Mouse (Mus musculus): ENCODE results near the gene Sh3rf3.
"Not testable (repeated sequence)": the region's sequence is repeated elsewhere in the genome, so short reads cannot be mapped to it uniquely, and the experiment has no call there.

Sh3rf3 gene

DNA sequence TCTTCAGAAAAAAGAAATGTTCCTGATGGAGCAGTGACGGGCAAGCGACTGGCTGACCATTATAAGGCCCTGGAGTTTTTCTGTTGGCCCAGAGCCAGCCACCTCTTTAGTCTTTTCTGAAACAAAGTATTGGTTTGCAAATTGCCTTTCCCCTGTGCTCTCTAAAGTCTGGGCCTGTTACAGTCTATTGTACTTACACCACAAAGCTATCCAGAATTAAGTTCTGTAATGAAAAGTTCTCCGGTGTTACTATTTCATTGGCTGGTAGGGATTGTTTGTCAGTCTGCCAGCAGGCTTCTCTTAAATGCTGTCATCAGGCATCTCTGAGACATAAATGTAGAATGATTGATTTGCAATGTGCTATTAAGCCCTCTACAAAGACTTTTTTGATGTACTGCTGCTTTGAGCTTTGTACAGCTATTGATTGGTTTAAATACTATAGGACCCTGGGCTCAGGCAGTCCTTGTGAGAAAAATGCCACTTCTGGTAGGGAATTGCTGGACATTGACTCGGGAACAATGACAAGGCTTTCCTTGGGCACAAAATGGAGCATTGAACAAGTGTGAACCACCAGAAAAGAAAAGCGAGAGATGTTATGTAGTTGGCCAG, 169.5 kb downstream of the Sh3rf3 start:
- DNase-seq (ENCODE audit: low spot score in 2 of 2) = no peak

DNA sequence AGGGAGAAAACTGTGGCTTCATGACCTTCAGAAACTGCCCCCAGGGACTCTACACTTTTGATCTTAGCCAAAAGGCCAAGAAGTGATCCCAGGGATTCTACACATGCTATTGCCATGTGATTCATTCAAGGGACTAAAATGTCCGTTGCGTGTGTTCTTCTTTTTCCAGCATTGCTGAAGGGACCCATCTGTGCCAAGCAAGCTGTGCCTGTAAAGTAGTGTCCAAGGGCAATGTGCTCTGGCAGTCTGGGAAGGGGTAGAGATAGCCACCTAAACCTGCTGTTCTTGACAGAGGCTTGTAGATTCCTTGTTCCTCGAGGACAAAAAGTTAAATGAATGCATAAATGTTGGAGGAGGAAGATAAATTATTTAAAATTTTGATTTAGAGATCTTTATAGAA, 178.5 kb downstream of the Sh3rf3 start:
- DNase-seq (ENCODE audit: low spot score in 2 of 2) = no peak

DNA sequence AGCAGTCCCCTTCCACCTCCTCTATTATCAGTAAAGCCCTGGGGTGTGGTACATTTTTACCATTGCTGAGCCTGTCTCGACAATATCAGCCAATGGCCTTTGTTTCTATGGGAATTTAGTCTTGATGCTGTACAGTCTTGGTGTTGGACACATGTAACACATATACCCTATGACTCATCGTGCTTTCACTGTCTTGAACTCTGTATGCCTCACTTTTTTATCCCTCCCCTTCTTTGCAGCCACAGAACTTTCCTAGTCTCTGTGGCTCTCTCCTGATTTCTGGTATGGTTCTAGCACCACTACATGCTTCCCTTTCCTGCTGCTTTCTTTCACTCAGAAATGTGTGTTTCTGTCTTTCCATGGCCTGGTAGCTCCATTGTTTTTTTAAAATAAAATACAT, 181.6 kb downstream of the Sh3rf3 start:
- DNase-seq (ENCODE audit: low spot score in 2 of 2) = no peak

DNA sequence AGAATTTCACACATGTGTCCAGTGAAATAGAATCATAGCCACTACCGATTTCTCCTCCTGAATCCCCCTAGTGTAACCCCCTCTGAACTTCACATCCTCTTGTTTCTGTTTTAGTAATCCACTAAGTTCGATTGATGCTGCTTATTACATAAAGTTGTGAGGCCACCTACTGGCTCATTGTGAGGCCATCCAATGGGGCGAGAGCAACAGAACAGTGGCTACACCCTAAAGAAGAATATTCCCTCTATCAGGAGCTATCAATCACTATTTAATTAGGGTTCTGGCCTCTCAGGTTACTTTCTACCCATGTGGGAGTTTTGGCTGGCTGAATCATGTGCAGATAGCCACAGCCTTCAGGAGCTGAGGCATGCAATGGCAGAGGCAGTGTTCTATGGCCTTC, 182.0 kb downstream of the Sh3rf3 start:
- no peak for DNase-seq (ENCODE audit: low spot score in 2 of 2)

DNA sequence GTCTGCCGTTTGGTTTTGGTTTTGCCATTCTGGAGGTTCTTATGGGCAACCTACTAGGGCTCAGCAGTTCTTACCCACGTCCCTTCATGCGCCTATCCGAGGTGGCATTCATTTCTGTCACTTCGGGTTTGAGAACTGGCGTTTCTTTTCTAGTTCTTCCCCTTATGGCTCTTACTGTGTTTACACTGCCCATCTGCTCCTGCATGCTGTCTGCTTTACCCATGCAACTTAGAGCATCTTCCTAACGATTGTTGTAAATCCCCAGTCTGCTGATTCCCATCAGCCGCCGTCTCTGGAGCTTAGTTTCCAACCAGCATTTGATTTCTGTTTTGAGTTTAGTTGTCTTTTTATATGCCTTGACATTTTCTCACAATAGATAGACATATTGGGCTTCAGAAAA, 189.2 kb downstream of the Sh3rf3 start:
- no peak for DNase-seq (ENCODE audit: low spot score in 2 of 2)

DNA sequence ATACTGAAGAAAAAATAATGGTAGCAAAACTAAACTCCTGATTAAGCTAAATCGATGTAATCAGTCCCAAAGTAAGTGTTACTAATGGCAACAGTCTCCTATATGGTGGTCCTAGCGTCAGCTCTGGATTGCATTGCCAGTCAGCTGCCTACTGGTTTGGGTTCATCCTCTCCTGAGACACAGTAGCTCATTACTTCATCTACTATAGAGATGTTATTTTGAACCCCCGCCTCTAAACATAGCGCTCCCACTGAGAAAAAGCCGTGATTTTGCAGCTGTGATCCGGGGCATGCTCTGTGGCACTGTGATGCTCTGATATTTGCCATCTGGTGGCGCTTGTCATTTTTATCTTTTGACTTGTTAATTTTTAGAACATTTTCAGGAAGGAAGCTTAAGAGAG, 198.3 kb downstream of the Sh3rf3 start:
- no peak for DNase-seq (ENCODE audit: low spot score in 2 of 2)

DNA sequence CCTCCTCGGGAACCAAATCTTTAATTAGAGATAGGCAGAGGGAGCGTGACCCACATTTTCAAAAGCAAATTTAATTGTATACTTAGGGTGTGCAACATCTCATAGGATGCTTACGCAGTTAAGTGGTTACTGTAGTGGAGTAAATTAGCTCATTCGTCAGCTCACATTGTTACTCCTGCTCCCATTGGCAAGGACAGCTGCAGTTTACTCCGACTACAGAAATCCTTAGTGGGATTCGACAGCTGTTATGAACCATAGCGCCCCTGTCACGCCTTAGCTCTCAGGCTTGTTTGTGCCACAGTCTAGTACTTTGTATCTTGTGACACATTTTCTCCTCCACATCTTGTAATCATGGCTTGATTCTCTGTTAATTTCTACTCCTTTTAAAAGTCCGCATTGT, 200.5 kb downstream of the Sh3rf3 start:
- no peak for DNase-seq (ENCODE audit: low spot score in 2 of 2)

DNA sequence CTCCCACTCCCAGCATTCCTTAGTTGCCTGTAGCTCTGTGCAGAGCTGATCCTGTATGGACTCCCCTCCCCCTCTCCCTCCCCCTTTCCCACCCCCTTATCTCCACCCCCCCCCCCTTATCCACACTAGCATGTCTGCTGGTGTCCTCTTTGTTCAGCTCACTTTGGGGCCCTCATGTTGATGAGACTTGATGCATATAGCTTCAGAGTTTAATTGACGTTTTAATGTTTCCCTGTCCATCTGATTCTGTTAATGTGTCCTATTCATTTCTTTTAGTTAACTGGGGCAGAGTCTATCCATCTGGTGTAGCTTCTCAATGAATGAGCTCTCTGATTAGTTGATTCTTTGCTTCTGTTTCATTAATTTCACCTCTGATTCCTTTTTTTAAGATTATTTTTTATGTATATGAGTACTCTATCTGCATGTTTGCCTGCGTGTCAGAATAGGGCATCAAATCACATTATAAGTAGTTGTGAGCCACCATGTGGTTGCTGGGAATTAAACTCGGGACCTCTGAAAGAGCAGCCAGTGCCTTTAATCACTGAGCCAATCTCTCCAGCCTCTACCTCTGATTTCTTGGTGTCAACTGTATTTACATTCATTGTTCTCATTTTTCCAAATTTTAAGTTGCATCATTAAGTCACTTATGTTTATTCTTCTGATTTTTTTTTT, 206.3 kb downstream of the Sh3rf3 start:
- no peak for DNase-seq (ENCODE audit: low spot score in 2 of 2)

DNA sequence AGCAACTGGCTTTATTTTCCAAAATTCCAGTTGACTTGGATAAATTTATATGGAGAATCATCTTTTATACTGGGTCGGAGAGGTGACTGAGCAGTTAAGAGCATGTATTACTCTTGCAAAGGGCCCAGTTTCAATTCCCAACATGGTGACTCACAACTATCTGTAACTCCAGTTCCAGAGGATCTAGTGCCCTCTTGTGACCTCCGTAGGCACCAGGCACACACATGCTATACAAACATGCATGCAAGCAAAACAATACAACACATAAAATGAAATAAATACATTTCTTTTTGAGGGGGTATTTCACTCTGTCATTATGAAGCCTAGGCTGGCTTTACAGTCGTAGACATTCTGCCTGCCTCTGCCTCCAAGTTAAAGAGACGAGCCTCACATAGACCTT, 237.3 kb downstream of the Sh3rf3 start:
- DNase-seq (ENCODE audit: low spot score in 2 of 2) = no peak

DNA sequence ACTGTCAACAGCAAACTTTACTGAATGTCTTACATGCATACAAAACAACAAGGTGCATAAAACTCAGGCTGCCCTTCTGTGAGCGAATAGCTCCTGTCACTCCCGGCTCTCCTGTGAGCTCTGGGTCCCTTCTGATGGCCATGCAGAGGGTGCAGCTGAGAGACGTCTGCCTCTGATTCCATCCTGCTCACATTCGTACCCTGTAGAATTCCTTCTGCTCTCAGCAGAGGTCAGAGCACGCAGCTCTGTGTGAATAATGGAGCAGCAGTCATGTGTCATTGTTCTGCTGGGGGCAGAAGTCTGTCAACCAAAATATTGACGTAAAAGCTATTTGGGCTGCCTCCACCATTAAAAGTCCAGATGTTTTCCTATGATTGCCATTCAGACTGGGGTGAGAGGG, 243.1 kb downstream of the Sh3rf3 start:
- no peak for DNase-seq (ENCODE audit: low spot score in 2 of 2)

DNA sequence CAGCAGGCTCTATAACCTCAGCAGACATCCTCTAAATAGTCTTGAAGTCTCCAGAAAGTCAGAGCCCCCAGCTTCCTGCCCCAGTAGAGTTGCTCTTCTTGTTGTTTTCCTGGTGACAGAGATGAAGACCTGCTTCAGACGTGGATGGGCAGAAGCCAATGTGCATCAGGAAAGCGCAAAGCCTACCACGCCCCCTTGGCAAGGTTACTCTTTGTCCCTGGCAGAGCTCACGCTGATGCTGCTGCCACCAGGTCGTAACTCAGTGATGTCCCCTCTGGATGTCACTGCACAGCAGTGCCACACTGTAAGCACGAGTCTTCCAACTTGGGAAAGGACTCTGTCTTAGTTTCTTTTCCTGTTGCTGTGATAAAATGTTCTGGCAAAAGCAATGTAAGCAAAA, 253.6 kb downstream of the Sh3rf3 start:
- no peak for DNase-seq (ENCODE audit: low spot score in 2 of 2)

DNA sequence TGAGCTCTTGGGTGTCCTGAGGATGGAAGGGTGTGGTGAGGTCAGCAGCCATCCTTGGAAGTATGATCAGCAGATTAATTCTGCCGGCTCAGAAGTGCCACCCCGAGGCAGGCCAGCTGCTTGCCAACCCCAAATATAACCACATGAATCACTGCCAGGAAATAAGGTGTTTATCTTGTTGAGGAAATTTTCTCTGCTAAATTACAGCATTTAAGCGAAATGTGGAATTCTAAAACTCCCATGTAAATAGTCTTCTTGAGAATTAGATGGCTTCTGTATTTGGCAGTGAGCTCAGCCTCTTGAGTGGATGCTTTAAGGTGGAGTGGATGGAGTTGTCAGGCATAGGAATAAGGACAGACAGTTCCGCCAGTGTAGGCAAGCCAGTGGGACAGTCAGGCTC, 259.7 kb downstream of the Sh3rf3 start:
- DNase-seq (ENCODE audit: low spot score in 2 of 2) = no peak

DNA sequence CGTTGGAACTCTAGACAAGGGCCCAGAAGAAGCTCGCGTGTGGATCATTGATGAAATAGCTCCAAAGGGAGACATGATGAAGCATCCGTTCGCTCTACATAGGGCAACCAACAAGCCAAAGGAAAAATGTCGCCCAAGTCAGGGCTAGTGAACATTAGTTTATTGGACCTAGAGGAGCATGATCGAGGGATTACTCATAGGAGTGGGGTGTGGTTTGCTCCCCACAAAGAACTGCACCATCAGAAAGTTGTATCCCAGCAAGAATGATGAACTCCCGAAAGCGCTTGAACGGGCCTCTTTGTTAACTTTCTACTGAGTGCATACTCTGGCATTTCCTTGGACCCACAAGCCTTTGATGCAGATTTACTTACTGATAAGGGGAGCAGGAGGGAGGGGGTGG, 263.5 kb downstream of the Sh3rf3 start:
- DNase-seq (ENCODE audit: low spot score in 2 of 2) = no peak

DNA sequence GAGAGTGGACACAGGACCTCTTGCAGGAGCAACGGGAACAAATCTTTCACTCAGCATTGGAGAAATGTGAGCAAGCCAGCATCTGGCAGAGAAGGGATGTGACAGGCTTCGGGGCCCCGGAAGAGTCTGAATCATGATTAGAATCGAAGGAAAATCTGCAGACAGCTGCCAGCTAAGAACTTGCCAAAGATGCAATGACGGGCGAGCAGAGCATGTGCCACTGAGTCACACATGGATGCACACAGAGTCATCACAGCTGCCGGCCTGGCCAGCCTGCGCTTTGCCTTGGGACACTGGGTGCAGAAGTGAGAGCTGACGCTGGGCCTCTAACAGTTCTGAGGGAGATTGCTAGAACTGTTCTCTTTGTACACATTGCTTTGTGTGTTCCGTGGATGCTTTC, 264.8 kb downstream of the Sh3rf3 start:
- DNase-seq (ENCODE audit: low spot score in 2 of 2) = peak in 1 of 2 experiments; percentile 25

DNA sequence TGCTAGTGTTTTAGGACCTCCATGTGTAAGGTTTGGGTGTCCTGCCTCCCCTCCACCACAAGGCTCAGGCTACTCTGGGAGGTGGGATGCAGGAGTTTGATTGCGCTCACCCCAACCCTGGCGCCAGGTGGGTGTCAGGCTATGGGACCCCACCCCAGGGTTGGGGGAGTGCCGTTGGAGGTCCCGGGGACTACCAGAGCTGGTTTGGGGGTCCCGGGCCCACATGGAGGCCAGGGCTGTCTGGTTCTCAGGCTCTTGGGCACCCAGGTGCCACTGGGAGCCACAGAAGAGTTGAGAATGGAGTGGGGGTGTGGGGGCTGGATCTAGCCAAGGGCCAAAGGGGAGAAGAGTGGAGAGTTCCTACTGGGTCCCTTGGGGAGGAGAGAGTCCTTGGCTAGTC, 272.4 kb downstream of the Sh3rf3 start:
- no peak for DNase-seq (ENCODE audit: low spot score in 2 of 2)

DNA sequence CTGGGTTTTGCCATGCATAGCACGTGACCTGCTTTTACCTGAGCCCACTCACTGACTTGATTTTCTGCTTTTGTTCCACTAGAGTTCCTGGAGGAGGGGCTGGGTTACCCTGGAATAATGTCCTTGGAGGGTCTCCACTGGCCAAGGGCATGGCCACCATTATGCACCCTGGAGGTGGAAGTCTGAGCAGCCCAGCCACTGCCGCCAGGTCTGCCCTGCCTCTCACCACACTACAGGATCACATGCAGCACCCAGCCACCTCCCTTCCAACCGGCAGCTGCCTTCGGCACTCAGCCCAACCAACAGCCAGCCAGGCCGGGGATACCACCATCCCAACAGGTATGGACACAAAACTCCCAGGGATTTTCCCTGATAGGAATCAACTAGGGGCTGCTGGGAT, 273.4 kb downstream of the Sh3rf3 start:
- DNase-seq (ENCODE audit: low spot score in 2 of 2) = no peak

DNA sequence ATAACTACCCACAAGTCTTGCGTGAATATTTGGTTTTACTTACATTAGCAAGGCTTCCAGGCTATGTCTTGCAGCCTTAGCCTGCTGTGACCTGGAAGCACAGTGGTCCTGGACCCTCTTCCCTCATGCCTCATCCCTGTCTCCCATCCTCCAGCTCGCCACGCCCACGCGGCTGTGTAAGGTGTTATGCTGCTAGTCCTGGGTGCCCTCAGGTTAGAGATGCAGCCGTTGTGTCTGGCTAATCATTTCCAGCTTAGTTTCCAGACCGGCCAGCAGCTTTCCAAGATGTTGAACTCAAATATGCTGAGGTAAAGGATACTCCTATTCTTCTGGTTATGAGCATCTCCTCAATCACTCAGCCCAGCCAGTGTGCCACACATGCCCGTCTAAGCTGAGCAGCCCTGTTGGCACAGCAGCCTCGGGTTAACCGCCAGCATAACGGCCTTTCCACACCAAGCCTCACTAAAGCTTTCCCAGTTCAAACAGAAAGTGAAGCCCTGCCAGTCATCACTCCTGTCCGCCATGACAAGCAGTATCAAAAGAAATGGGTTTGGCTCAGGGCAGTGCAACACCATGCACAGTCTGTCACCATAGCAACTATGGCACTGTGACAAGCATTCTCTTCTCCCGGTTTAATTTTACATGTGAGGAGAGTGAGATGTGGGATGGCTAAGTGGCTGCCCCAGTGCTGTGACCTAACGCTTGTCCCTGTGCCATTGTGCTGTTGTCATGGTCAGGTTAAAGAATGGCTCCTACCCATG, 276.9 kb downstream of the Sh3rf3 start:
- peak; percentile 38 to 53 for DNase-seq (ENCODE audit: low spot score in 2 of 2)

DNA sequence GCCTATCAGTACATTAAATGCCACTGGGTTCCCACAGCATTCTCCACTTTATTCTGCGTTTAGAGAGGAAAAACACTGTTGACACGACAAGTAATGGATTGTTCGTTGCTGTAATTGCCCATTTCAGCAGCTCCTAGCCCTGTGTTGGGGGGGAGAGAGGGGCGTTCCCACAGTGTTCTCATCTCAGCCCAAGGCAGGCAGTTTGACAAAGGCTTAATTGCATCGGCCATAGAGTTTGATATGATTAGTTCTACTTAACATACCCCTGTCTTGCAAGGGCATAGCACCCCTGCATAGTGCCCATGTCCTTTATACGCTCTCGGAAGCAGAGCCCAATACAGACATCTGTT, 277.4 kb downstream of the Sh3rf3 start:
- no peak for DNase-seq (ENCODE audit: low spot score in 2 of 2)

DNA sequence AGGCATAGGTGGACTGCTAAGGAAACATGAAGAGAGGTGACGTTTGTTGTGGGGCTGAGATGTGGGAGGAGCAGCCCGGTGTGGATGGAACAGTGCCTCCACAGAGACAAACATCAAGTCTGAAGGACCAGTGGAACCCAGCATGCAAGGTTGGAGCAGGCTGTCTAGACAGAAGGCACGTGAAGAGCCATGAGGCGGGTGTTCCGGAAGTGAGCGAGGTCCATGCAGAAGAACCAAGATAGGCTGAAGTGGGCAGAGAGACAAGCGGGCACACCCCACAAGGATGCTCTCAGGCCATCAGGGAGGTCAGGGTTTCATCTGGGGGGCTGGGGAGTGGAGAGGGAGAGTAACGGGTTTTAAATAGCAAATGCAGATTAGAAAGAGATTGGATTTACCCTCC, 278.4 kb downstream of the Sh3rf3 start:
- DNase-seq (ENCODE audit: low spot score in 2 of 2) = no peak

DNA sequence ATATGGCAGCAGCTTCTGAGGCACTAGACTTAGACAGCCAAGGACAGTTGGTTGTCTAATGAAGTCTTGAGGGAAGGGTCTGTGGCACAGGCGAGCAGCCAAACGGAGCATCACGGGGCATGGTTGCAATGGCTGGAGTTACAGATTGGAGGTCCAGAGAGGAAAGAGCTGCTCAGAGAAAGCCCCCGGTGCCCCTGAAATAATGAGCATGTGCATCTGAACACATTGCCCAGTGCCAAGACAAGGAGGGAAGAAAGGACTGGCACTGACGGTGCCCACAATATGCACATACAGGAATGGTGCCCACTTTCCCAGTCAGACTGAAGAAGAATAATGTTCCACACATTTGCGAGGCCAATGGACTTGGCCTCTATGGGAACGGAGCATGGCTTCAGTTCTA, 278.8 kb downstream of the Sh3rf3 start:
- DNase-seq (ENCODE audit: low spot score in 2 of 2) = no peak

DNA sequence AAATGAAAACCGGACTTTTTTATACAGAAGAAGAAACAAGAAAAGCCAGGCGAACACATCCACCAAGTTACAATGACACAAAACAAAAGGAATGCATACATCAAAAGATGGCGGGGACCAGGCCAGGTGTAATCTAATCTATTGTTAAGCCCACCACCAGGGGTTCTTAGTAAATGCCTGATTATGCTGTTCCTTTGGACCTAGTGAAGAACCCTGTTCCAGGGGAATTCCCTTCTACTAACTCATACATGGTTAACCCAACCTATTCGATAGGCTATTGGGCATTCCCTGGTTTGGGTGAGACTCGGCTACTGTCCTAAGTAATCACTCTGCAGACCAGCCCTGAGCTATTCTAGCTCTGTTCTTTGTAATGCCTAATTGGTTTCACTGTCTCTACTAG, 289.9 kb downstream of the Sh3rf3 start:
- not testable (repeated sequence) for DNase-seq (ENCODE audit: low spot score in 2 of 2)

DNA sequence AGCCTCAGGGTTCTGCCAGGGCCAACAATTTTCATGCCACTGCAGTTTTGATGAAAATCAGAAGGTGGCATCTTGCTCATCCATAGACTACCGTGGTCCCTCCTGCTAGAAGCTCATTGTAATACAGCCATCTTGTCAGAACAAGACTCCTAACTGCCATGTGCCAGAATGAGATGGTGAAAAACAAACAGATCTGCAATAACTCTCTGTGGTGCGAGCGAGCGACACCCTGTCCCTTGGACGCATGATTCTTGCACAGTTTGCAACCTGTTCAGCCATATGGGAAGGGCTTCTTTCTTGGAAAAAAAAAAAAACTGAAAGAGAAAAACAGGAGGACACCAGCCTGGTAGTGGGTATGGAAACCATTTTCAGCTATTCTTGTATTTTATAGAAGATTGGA, 291.5 kb downstream of the Sh3rf3 start:
- no peak for DNase-seq (ENCODE audit: low spot score in 2 of 2)

DNA sequence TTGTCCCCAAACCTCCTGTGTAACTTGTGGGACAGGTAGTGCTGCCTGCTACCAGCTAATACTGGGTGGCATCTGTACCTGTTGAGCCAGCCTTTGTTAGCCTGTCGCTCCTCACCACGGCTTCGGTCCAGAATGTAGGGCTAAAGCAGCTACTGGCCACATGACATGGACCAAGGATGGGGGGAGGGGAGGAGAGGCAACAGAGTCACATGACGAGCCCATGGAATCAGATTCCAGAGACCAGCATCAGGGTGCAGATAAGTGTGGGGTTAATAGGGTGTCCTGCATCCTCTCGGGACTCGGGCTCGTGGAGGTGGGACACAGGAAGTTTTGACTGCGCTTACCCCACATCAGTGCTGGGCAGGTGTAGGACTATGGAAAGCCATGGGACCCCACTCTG, 292.7 kb downstream of the Sh3rf3 start:
- no peak for DNase-seq (ENCODE audit: low spot score in 2 of 2)

All from frontal cortex, postnatal 10 days (tissue).